Mouse (Mus musculus): ENCODE results near the gene Hoxb9. TPM values are rescaled to one million over a fixed set of nuclear protein-coding genes. Genes with fewer than 3 reads are reported as not detected.

Gene Hoxb9
- total and polyA plus RNA-seq, 3 experiments = not detected

DNA sequence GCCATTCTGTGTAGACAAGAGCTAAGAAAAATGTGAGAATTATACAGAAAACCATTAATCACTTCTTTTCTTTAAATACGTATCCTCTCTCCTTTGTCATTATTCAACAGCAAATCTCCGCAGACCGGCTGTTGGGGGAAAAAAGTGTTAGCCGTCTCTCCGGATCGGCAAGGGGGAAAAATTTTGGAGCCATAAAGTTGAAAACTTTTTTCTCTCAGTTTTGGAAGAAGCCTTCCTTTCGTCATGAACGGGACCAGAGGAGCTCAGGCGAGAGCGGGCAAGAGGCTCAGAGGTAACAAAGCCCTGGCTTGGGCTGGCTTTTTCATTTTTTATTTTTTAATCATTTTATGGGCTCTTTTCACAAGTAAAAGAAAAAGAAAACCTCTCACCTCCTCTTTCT lies 51.9 kb downstream of the Hoxb9 start, which contains the start of gene Hoxb3:
Hoxb3 (plus strand) TSS at position 173 of the 400 bp plus-strand sequence.
- Histone ChIP-seq H3K27me3 (replicated peaks) (no peaks in the 10 kb centered on the region), H3K4me1 (ENCODE audit: control insufficient read depth in 1 of 2, insufficient read depth in 2 of 2) (peaks cover 0 to 7% of the 10 kb centered on the region in 2 experiments; a peak in 2 of 4 replicates), H3K27ac (ENCODE audit: insufficient read depth, low read depth) (no peak within 1 kb of the TSS), H3K36me3 (replicated peaks in 1 of 2; ENCODE audit: control insufficient read depth in 1 of 2, insufficient read depth in 1 of 2, low read length in 1 of 2) (peaks cover 0 to 11% of the 10 kb centered on the region in 2 experiments), H3K9me3 (replicated peaks; ENCODE audit: low read length) (no peaks in the 10 kb centered on the region), H3K79me2 (replicated peaks; ENCODE audit: control insufficient read depth, extremely low read depth, insufficient read depth, poor library complexity, severe bottlenecking) (no peaks in the 10 kb centered on the region), H3K9ac (ENCODE audit: insufficient read depth, low read depth) (no peak within 1 kb of the TSS), H3K4me2 (ENCODE audit: insufficient read depth, low read depth, poor library complexity, severe bottlenecking) (no peak within 1 kb of the TSS), H3K4me3 (replicated peaks in 1 of 3; ENCODE audit: low read depth in 2 of 3, low read length in 2 of 3, poor library complexity in 1 of 3) (no peak within 1 kb of the TSS)
- dilution Hi-C loops (cut with MboI; ENCODE audit: extremely low pct_ligation_motif_present, extremely low pct_unique_long_range_greater_than_20kb, low sequenced_read_pairs) = no loop called here
- DNase-seq (ENCODE audit: extremely low read depth) = no peak
- no peak for TF ChIP-seq MYC (IDR thresholded peaks at IDR 0.05; ENCODE audit: low read depth, low read length)
- no peak for TF ChIP-seq SMC3 (IDR thresholded peaks at IDR 0.05; ENCODE audit: low read depth, low read length)
- TF ChIP-seq SIN3A (IDR thresholded peaks at IDR 0.05; ENCODE audit: low read length) = no peak
- TF ChIP-seq ZNF384 (IDR thresholded peaks at IDR 0.05; ENCODE audit: low read depth, low read length) = no peak
- no peak for TF ChIP-seq JUN (IDR thresholded peaks at IDR 0.05; ENCODE audit: insufficient read depth, low read depth, low read length)
- no peak for TF ChIP-seq NRF1 (IDR thresholded peaks at IDR 0.05; ENCODE audit: low read depth, low read length)
- no peak for TF ChIP-seq KAT2A (IDR thresholded peaks at IDR 0.05; ENCODE audit: insufficient replicate concordance, low read length)
- TF ChIP-seq E2F4 (IDR thresholded peaks at IDR 0.05; ENCODE audit: insufficient replicate concordance, low read depth, low read length) = no peak
- TF ChIP-seq UBTF (IDR thresholded peaks at IDR 0.05; ENCODE audit: low read depth, low read length) = no peak
- TF ChIP-seq POLR2A (IDR thresholded peaks at IDR 0.05; ENCODE audit: low read depth, low read length) = no peak
- no peak for TF ChIP-seq IRF4 (IDR thresholded peaks at IDR 0.05; ENCODE audit: low read depth, low read length)
- TF ChIP-seq RAD21 (IDR thresholded peaks at IDR 0.05; ENCODE audit: low read depth, low read length) = no peak
- TF ChIP-seq TCF12 (IDR thresholded peaks at IDR 0.05; ENCODE audit: low read depth, low read length) = no peak
- TF ChIP-seq EP300 (IDR thresholded peaks at IDR 0.05; ENCODE audit: low read length) = no peak
- no peak for TF ChIP-seq CHD1 (IDR thresholded peaks at IDR 0.05; ENCODE audit: low read depth, low read length)
- no peak for TF ChIP-seq HCFC1 (IDR thresholded peaks at IDR 0.05; ENCODE audit: low read depth, low read length)
- no peak for TF ChIP-seq ELF1 (IDR thresholded peaks at IDR 0.05; ENCODE audit: low read depth, low read length)
- in situ Hi-C loops (cut with MboI; ENCODE audit: low pct_ligation_motif_present, low pct_unique_long_range_greater_than_20kb, low sequenced_read_pairs) = loop anchor here (25.0 kb wide), 1 partner anchor 214 kb away; no protein-coding TSS in a partner anchor

DNA sequence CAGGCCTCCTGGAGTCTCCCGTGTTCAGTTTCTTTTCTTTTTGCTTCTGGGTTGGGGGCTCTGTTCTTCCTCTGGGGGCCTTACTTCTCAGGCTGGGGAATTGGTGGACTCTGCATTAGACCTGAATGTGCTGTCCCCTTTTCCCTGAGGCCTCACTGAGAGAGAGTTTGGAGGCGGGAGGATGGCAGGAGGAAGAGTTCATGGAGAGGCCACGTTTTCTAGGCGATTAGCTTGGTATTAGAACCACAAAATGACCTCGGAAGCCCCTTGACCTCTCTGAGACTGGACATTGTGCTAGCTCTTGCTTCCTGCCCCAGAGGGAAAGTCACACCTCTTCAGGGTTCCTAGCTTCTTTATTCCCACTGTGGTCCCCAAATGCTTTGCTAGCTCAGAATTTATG lies 52.9 kb downstream of the Hoxb9 start:
- Histone ChIP-seq H3K27me3 (replicated peaks) (no peaks in the 10 kb centered on the region), H3K79me2 (replicated peaks; ENCODE audit: control insufficient read depth, extremely low read depth, insufficient read depth, poor library complexity, severe bottlenecking) (no peaks in the 10 kb centered on the region), H3K4me2 (ENCODE audit: insufficient read depth, low read depth, poor library complexity, severe bottlenecking) (no peak overlapping the region), H3K36me3 (replicated peaks in 1 of 2; ENCODE audit: control insufficient read depth in 1 of 2, insufficient read depth in 1 of 2, low read length in 1 of 2) (peaks cover 0 to 11% of the 10 kb centered on the region in 2 experiments), H3K4me1 (ENCODE audit: control insufficient read depth in 1 of 2, insufficient read depth in 2 of 2) (peaks cover 0 to 7% of the 10 kb centered on the region in 2 experiments; a peak in 2 of 4 replicates), H3K4me3 (replicated peaks in 1 of 3; ENCODE audit: low read depth in 2 of 3, low read length in 2 of 3, poor library complexity in 1 of 3) (no peak overlapping the region), H3K27ac (ENCODE audit: insufficient read depth, low read depth) (no peak overlapping the region), H3K9me3 (replicated peaks; ENCODE audit: low read length) (no peaks in the 10 kb centered on the region), H3K9ac (ENCODE audit: insufficient read depth, low read depth) (no peak overlapping the region)
- dilution Hi-C loops (cut with MboI; ENCODE audit: extremely low pct_ligation_motif_present, extremely low pct_unique_long_range_greater_than_20kb, low sequenced_read_pairs) (no loop called here), in situ Hi-C loops (cut with MboI; ENCODE audit: low pct_ligation_motif_present, low pct_unique_long_range_greater_than_20kb, low sequenced_read_pairs) (loop anchor here (25.0 kb wide), 1 partner anchor 213 kb away; no protein-coding TSS in a partner anchor)
- TF ChIP-seq RAD21 (IDR thresholded peaks at IDR 0.05; ENCODE audit: low read depth, low read length) (no peak), SIN3A (IDR thresholded peaks at IDR 0.05; ENCODE audit: low read length) (no peak), KAT2A (IDR thresholded peaks at IDR 0.05; ENCODE audit: insufficient replicate concordance, low read length) (no peak), USF1 (IDR thresholded peaks at IDR 0.05; ENCODE audit: low read depth, low read length) (no peak), CHD2 (IDR thresholded peaks at IDR 0.05; ENCODE audit: low read length) (no peak), ELF1 (IDR thresholded peaks at IDR 0.05; ENCODE audit: low read depth, low read length) (no peak), MXI1 (IDR thresholded peaks at IDR 0.05; ENCODE audit: low read depth, low read length) (no peak), ZKSCAN1 (IDR thresholded peaks at IDR 0.05; ENCODE audit: borderline replicate concordance, low read depth, low read length) (no peak), JUN (IDR thresholded peaks at IDR 0.05; ENCODE audit: insufficient read depth, low read depth, low read length) (no peak)
- no peak for DNase-seq (ENCODE audit: extremely low read depth)
